Mouse (Mus musculus): ENCODE results near the gene Adamts20. TPM values are rescaled to one million over a fixed set of nuclear protein-coding genes. Genes with fewer than 3 reads are reported as not detected.

Adamts20 gene
- polyA plus RNA-seq, 1 experiment from 2014 or later, result 7.4 TPM

- ATAC-seq (ENCODE audit: low FRiP score, low read depth), result no peak
- no peak overlapping the region for H3K4me2 ChIP-seq (replicated peaks)
- H3K9ac ChIP-seq, result no peak overlapping the region
- WGBS, result 94% methylated on average over 4 of the region's 4 CpGs
- H3K27ac ChIP-seq, result no peak overlapping the region
- peaks cover 4% of the 10 kb centered on the region; the same call in 1 of the 2 replicates for H3K4me1 ChIP-seq
- H3K4me3 ChIP-seq, result no peak overlapping the region
- H3K27me3 ChIP-seq (replicated peaks), result no peaks in the 10 kb centered on the region
- H3K36me3 ChIP-seq, result no peaks in the 10 kb centered on the region
- H3K9me3 ChIP-seq, result no peaks in the 10 kb centered on the region
These were observed 205.7 kb downstream of the Adamts20 start for GRCm38 (mm10) chr15:94259497-94259896.

GRCm38 (mm10) chr15:94255538-94255937, 209.7 kb downstream of the Adamts20 start:
- no peak overlapping the region for H3K4me3 ChIP-seq
- no peaks in the 10 kb centered on the region for H3K36me3 ChIP-seq
- no peaks in the 10 kb centered on the region for H3K9me3 ChIP-seq
- WGBS, result 93% methylated on average over 5 of the region's 5 CpGs
- H3K27me3 ChIP-seq (replicated peaks), result no peaks in the 10 kb centered on the region
- no peak overlapping the region for H3K27ac ChIP-seq
- H3K4me2 ChIP-seq (replicated peaks), result no peak overlapping the region
- no peak for ATAC-seq (ENCODE audit: low FRiP score, low read depth)
- no peak overlapping the region for H3K9ac ChIP-seq
- no peaks in the 10 kb centered on the region for H3K4me1 ChIP-seq

- Histone ChIP-seq H3K27me3 (replicated peaks) (no peaks in the 10 kb centered on the region), H3K9me3 (no peaks in the 10 kb centered on the region), H3K9ac (no peak overlapping the region), H3K4me1 (no peaks in the 10 kb centered on the region), H3K4me3 (no peak overlapping the region), H3K4me2 (replicated peaks) (no peak overlapping the region), H3K36me3 (no peaks in the 10 kb centered on the region), H3K27ac (no peak overlapping the region)
- no peak for ATAC-seq (ENCODE audit: low FRiP score, low read depth)
- 73% methylated on average over 3 of the region's 3 CpGs for WGBS
These were observed 210.2 kb downstream of the Adamts20 start for GRCm38 (mm10) chr15:94254861-94255516.

- Histone ChIP-seq H3K9ac (no peak overlapping the region), H3K36me3 (no peaks in the 10 kb centered on the region), H3K27ac (no peak overlapping the region), H3K9me3 (no peaks in the 10 kb centered on the region), H3K27me3 (replicated peaks) (no peaks in the 10 kb centered on the region), H3K4me3 (no peak overlapping the region), H3K4me1 (no peaks in the 10 kb centered on the region), H3K4me2 (replicated peaks) (no peak overlapping the region)
- 81% methylated on average over 14 of the region's 14 CpGs for WGBS
- peak; percentile 29; the same call in 1 of the 2 replicates for ATAC-seq (ENCODE audit: low FRiP score, low read depth)
These were observed 210.9 kb downstream of the Adamts20 start for GRCm38 (mm10) chr15:94254091-94254860.

GRCm38 (mm10) chr15:94252962-94253712, 212.1 kb downstream of the Adamts20 start:
- Histone ChIP-seq H3K9me3 (no peaks in the 10 kb centered on the region), H3K36me3 (no peaks in the 10 kb centered on the region), H3K27me3 (replicated peaks) (no peaks in the 10 kb centered on the region), H3K27ac (no peak overlapping the region), H3K4me3 (no peak overlapping the region), H3K4me1 (no peaks in the 10 kb centered on the region), H3K4me2 (replicated peaks) (no peak overlapping the region), H3K9ac (no peak overlapping the region)
- ATAC-seq (ENCODE audit: low FRiP score, low read depth), result no peak
- 76% methylated on average over 13 of the region's 13 CpGs for WGBS

DNA sequence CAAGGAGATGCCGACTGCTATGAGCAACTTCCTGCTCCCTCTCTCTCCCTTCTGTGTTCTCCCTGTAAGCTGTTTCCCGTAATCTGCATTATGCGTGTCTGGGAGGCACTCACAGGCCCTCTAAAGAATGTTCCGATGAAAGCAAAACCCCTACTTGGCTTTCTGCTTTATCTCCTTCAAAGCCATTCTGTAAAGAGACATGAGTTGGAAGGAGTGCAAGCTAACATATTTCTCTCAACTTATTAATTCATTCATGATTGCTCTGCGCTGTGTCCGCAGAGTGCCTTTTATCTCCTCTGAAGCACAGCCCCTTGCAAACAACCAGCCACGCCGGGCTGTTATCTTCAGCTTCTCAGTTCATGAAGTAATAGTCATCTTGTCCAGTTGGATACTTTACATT, 215.5 kb downstream of the Adamts20 start:
- Histone ChIP-seq H3K36me3 (no peaks in the 10 kb centered on the region), H3K9ac (no peak overlapping the region), H3K4me1 (no peaks in the 10 kb centered on the region), H3K27me3 (replicated peaks) (no peaks in the 10 kb centered on the region), H3K27ac (no peak overlapping the region), H3K4me3 (no peak overlapping the region), H3K4me2 (replicated peaks) (no peak overlapping the region), H3K9me3 (no peaks in the 10 kb centered on the region)
- 87% methylated on average over 8 of the region's 8 CpGs for WGBS
- no peak for ATAC-seq (ENCODE audit: low FRiP score, low read depth)

DNA sequence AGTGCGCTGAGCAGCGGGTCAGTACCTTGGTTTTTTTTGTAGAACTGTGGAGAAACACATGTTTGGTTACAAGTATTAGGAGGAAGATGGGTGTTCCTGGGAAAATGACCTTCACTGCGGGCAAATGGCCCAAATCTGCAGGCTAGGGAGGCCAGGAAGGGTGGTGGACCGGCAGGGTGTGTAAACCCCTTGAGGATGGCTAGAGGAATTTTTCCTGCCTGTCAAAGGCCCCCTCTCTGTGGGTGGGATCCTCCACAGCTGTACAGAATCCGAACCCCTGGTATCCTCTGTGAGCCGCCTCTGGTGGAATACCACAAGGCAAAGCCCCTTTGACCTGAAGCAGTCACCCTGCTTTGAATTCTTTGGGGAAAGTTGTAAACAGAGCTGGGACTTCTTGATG, 216.8 kb downstream of the Adamts20 start:
- no peaks in the 10 kb centered on the region for H3K9me3 ChIP-seq
- no peaks in the 10 kb centered on the region for H3K27me3 ChIP-seq (replicated peaks)
- H3K4me2 ChIP-seq (replicated peaks), result no peak overlapping the region
- no peaks in the 10 kb centered on the region for H3K36me3 ChIP-seq
- H3K4me1 ChIP-seq, result no peaks in the 10 kb centered on the region
- no peak overlapping the region for H3K4me3 ChIP-seq
- no peak overlapping the region for H3K27ac ChIP-seq
- ATAC-seq (ENCODE audit: low FRiP score, low read depth), result no peak
- 68% methylated on average over 6 of the region's 6 CpGs for WGBS
- H3K9ac ChIP-seq, result no peak overlapping the region

DNA sequence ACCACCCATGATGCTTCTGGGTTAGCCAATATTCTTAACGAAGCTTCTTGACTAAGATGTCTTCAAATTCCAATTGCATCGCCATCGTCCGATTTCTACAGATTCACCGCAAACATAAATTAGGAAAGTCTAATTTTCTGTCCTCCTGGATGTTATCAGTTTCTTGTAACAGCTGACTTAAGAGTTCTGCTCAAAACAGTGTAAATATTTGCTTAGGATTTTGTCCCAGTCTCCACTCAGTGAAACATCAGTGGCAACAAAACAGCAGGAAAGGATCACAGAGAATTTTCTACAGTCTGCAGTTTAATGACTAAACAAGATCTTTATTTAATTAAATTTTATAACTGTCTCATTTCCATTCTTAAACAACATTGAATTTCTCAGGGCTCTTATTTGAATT, 218.5 kb downstream of the Adamts20 start:
- no peak for ATAC-seq (ENCODE audit: low FRiP score, low read depth)
- Histone ChIP-seq H3K9ac (no peak overlapping the region), H3K4me3 (no peak overlapping the region), H3K9me3 (no peaks in the 10 kb centered on the region), H3K4me2 (replicated peaks) (no peak overlapping the region), H3K27ac (no peak overlapping the region), H3K4me1 (no peaks in the 10 kb centered on the region), H3K36me3 (no peaks in the 10 kb centered on the region), H3K27me3 (replicated peaks) (no peaks in the 10 kb centered on the region)
- WGBS, result 84% methylated on average over 5 of the region's 5 CpGs

GRCm38 (mm10) chr15:94244336-94244735, 220.9 kb downstream of the Adamts20 start:
- H3K36me3 ChIP-seq, result no peaks in the 10 kb centered on the region
- H3K27me3 ChIP-seq (replicated peaks), result no peaks in the 10 kb centered on the region
- H3K4me1 ChIP-seq, result no peaks in the 10 kb centered on the region
- ATAC-seq (ENCODE audit: low FRiP score, low read depth), result no peak
- no peak overlapping the region for H3K27ac ChIP-seq
- 70% methylated on average over 2 of the region's 2 CpGs for WGBS
- no peak overlapping the region for H3K4me2 ChIP-seq (replicated peaks)
- H3K4me3 ChIP-seq, result no peak overlapping the region
- no peak overlapping the region for H3K9ac ChIP-seq
- no peaks in the 10 kb centered on the region for H3K9me3 ChIP-seq

GRCm38 (mm10) chr15:94242133-94242532, 223.1 kb downstream of the Adamts20 start:
- no peak for ATAC-seq (ENCODE audit: low FRiP score, low read depth)

GRCm38 (mm10) chr15:94239637-94240036, 225.6 kb downstream of the Adamts20 start:
- H3K4me1 ChIP-seq, result no peaks in the 10 kb centered on the region
- 87% methylated on average over 4 of the region's 4 CpGs for WGBS
- no peak overlapping the region for H3K9ac ChIP-seq
- H3K4me2 ChIP-seq (replicated peaks), result no peak overlapping the region
- H3K27me3 ChIP-seq (replicated peaks), result no peaks in the 10 kb centered on the region
- H3K36me3 ChIP-seq, result no peaks in the 10 kb centered on the region
- H3K27ac ChIP-seq, result no peak overlapping the region
- H3K4me3 ChIP-seq, result no peak overlapping the region
- H3K9me3 ChIP-seq, result no peaks in the 10 kb centered on the region
- ATAC-seq (ENCODE audit: low FRiP score, low read depth), result no peak

More at GRCm38 (mm10) chr15:94242133-94242532, 223.1 kb downstream of the Adamts20 start:
- H3K4me1 ChIP-seq, result no peaks in the 10 kb centered on the region
- no peaks in the 10 kb centered on the region for H3K27me3 ChIP-seq (replicated peaks)
- H3K27ac ChIP-seq, result no peak overlapping the region
- no peak overlapping the region for H3K4me2 ChIP-seq (replicated peaks)
- WGBS, result 90% methylated on average over 1 of the region's 1 CpGs
- H3K36me3 ChIP-seq, result no peaks in the 10 kb centered on the region
- H3K9me3 ChIP-seq, result no peaks in the 10 kb centered on the region
- H3K4me3 ChIP-seq, result no peak overlapping the region
- H3K9ac ChIP-seq, result no peak overlapping the region

DNA sequence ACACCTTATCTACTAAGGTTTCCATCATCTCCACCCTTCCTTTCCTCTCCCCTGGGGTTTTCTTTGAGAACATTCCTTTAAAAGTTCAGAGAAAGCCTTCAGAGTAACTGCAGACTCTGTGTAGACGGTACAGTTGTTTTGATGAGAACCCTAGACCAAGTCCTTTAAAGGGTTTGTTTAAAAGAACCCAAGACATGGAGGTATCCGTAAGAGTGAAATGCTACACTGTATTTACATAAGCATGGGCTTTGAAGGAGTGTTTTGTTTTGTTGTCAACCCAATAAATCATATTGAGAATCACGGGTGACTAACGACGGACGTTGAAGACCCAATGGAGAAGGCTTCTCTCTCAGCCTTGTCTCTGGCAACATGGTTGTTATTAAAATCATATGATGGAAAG, 226.1 kb downstream of the Adamts20 start:
- WGBS, result 68% methylated on average over 6 of the region's 6 CpGs
- Histone ChIP-seq H3K4me3 (no peak overlapping the region), H3K27me3 (replicated peaks) (no peaks in the 10 kb centered on the region), H3K4me1 (no peaks in the 10 kb centered on the region), H3K9me3 (no peaks in the 10 kb centered on the region), H3K4me2 (replicated peaks) (no peak overlapping the region), H3K36me3 (no peaks in the 10 kb centered on the region), H3K27ac (no peak overlapping the region), H3K9ac (no peak overlapping the region)
- no peak for ATAC-seq (ENCODE audit: low FRiP score, low read depth)
